Mouse (Mus musculus) heart, adult 8-10 months (tissue): ENCODE measurements around the gene Phactr3. TPM values are rescaled to one million over a fixed set of nuclear protein-coding genes. Genes with fewer than 3 reads are reported as not detected.
A peak's percentile ranks its signal among the peaks of the same experiment; 100 is the strongest.

Experiments used
- DNase-seq: peaks from one replicate; pipeline ENCODE4 v3.0.0; 2022; ENCODE audit warnings: low spot score
- total RNA-seq, 4 experiments: library from RNA; stranded (reverse); gene quantifications; 2 replicates each; pipeline ENCODE4 v1.2.4; 2022

Phactr3 gene
- 1 to 10 TPM in 3 of 4 experiments, under 1 TPM in 1; 0.63 to 3.0 (median 1.4) TPM for total RNA-seq

- DNase-seq: no peak
Measured at GRCm38 (mm10) chr2:178118801-178119560, at the start of gene Phactr3. Gene Phactr3 (plus strand): TSS chr2:178118975.

GRCm38 (mm10) chr2:178078166-178078717, 40.5 kb upstream of the Phactr3 start, which contains the start of gene Zfp931:
Gene Zfp931 (minus strand): TSS chr2:178078476.
- peak; percentile 38 for DNase-seq

DNA sequence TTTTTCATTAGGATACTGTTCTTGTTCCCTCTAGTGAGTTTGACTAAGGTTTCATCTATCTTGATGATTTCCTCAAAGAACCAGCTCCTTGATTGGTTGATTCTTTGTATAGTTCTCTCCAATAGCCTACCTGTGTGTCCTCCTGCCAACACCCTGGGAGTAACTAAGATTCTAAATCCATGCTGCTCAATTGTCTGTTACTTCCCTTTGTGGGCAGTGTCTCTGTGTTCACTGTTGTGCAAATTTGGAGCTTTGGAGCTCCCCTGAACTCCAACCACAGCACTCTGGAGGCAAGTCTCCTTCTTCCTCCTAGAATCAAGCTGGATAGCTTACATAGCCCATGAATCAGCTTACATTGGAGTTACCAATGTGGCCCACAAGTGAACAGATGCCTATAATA, 29.2 kb upstream of the Phactr3 start:
- DNase-seq: no peak

GRCm38 (mm10) chr2:178098021-178098420, 20.8 kb upstream of the Phactr3 start:
- peak; percentile 12 for DNase-seq

GRCm38 (mm10) chr2:178101957-178102356, 16.8 kb upstream of the Phactr3 start:
- DNase-seq: peak; percentile 26

DNA sequence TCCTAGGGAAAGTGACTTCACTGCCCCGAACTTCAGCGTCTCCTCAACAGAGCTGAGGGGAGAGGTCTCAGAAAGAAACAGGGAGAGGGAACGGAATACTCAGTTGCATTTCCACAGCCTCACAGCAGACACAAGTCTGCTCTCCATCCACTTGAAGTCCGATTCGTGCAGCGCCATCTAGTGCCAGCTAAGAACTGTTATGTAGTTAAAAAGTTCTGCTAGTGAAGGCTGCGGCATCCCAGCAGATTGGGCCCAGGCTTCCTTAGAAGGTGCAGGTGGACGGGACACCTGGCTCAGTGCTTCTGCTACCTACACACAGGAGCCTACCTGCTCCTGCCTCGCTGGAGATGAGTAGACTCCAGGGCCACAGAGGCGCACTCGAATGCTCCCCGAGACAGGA, 829 bp upstream of the Phactr3 start:
- peak; percentile 10 for DNase-seq

- DNase-seq: no peak
Measured at GRCm38 (mm10) chr2:178119561-178120355, 983 bp downstream of the Phactr3 start.

- no peak for DNase-seq
Measured at GRCm38 (mm10) chr2:178120356-178120645, 1.5 kb downstream of the Phactr3 start.

GRCm38 (mm10) chr2:178120651-178121374, 2.0 kb downstream of the Phactr3 start:
- DNase-seq: no peak

- DNase-seq: no peak
Measured at GRCm38 (mm10) chr2:178121375-178121688, 2.6 kb downstream of the Phactr3 start.

DNA sequence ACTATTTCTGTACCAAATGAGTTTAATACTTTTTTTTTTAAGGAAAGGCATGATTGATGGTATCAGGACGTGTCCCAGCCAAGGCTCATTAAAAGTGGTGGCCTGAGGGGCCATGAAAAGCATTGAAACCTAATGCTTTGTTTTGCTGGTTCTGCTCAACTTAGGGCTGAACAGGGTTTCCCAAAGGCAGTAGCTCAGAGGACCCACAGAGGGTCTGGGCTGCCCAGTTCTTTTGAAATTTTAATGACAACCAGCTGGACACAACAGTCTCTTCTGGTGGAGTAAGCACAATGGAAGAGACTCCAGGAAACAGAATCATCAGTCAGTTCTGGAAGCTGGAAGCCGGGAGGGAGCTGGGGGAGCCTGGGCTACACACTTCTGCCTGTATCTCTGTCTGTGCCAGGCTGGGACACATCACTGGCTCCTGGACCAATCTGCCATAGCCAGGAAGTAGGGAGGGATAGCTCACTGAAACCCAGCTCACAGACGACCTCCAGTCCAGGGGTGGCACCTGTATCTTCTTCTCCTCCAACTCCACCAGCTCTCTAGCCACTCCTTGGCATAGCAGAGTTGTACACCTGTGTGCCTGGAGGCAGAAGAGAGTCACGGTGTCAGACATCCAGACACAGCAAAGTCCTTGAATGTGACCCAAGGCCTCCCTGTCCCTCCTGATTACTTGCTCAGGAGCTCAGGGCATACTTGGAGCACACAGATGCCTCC, 3.3 kb downstream of the Phactr3 start:
- DNase-seq: no peak

GRCm38 (mm10) chr2:178123466-178123865, 4.7 kb downstream of the Phactr3 start:
- DNase-seq: no peak

GRCm38 (mm10) chr2:178125427-178125826, 6.7 kb downstream of the Phactr3 start:
- DNase-seq: no peak

DNA sequence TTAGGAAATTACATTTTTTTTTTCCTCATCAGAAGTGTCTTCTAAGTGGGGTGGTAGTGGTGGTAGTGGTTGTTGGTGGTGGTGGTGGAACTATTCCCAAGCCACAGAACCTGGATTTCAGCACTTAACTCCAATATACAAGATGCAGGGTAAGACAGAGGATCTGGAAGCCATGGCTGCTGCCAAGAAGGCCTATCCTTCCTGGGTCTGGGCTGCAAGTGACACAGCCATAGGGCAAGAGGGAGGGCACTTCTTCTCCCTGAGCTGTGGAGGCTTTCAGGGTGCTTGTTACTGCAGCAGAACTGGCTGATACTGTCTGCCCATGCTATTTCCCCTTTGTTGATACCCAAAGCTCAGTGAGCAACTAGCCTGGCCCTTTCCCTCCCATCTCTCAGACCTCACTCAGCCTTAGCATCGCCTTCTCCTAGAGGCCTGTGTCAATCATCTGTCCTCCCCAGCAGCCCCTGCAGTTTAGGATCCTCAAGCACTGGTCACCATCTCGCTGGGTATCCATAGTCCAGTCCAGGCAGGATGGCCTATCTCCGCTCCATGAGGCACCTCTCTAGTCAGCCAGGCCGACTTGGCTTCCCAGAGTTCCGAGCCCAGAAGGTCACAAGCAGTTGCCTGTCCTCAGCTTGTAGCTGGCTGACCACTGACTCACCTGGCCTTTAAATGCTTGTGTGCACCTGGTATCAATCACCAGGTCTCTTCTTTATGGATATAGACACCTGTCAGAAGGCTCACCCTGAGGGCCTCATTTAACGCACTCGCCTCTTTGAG, 7.5 kb downstream of the Phactr3 start:
- no peak for DNase-seq

- no peak for DNase-seq
Measured at GRCm38 (mm10) chr2:178128594-178128993, 9.8 kb downstream of the Phactr3 start.

GRCm38 (mm10) chr2:178129161-178129560, 10.4 kb downstream of the Phactr3 start:
- DNase-seq: no peak

DNA sequence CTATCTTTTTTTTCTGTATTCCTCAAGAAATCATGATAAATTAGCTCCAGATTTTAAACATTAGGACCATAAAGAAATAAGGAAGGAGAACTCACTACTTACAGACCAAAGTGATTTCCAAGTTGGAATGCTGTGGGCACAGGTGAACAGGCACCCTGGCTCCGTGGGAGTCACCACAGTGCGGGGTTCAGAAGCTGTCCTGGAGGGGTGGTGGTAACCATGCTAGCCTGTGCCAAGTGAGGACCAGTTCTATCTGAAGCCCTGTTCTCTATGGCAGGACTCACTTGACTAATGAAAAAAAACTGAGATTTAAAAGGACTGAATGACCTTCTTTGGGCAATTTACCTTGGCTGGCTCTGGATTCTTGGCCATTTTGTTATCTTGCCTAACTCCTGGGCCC, 10.9 kb downstream of the Phactr3 start:
- no peak for DNase-seq

DNA sequence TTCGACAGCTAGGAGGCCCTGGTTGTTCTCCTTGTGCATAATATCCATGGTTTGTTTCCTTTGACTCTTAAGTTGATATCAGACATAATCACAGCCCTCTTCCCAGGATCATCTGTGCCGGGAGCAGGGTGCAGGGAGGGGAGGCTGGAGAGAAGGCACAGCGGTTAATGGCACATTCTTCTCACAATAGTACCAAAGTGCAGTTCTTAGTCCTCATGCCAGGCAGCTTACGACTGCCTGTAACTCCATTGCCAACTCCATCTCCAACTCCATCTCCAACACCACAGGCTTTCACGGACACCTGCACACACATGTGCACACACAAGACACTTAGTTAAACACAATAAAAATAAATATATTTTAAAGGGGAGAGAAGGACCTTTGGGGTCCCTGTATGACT, 11.8 kb downstream of the Phactr3 start:
- no peak for DNase-seq

DNA sequence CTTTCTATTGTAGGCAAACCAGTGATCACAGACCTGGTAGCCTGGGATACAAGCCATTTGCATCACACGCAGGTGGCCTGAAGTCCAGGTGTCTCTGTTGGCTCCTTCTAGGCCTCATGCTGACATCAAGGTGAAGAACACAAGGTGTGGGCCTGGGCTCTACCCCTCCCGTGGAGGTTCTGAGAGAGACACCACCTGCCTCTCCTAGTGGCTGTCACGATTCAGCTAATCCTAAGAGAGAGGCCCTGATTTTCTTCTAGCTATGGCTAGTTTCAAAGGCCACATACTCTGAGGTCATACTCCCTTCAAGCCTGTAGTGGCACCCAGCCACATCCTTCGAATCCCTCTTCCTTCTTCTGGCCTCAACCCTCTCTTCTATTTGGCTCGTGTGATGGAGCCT, 12.2 kb downstream of the Phactr3 start:
- DNase-seq: no peak

- no peak for DNase-seq
Measured at GRCm38 (mm10) chr2:178131606-178132365, 13.0 kb downstream of the Phactr3 start.
